Mouse (Mus musculus): ENCODE measurements at regions not wholly inside any gene's neighbourhood (a gene's known extent, or its start where the extent isn't known, plus 50 kb on each side); places are given as distances from the start of the nearest gene placed in this dataset.

- DNase-seq (ENCODE audit: low spot score), result no peak
Measured at GRCm38 (mm10) chr10:71959584-71959983, 612.0 kb downstream of the Ipmk start.

DNA sequence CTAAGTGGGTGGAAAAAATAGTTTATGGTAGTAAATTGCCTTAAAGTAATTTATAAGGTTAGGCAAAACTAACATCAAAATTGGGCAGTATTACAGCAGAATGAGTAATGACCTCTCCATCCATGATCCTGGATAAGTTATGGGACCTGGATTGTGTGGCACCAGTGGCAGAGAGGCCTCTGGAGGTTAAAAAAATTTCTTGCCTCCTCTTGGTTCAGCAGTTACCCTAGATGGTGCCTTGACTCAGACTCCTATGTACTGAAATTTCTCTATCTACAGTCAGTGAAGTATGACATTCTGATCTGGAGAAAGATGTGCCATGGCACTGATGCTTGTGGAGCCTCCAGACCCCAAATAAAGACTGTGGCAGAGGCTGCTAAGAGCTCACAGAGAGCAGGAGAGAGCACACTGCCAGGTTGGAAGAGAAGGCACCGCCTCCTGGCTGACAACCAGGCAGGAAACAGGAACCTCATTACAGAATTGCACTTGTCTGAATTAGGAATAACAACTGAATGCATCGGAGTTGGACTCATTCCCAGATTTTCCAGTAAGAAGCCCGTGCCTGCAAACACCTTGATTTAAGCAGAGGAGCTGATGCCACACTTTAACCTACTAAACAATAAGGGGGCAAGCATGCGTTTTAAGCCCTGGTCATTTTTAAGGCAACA lies 613.0 kb downstream of the Ipmk start:
- DNase-seq (ENCODE audit: low spot score), result no peak

- peak; percentile 12 for DNase-seq (ENCODE audit: low spot score)
Measured at GRCm38 (mm10) chr10:71978035-71978434, 630.5 kb downstream of the Ipmk start.

- DNase-seq (ENCODE audit: low spot score), result no peak
Measured at GRCm38 (mm10) chr10:72002875-72003720, 651.5 kb upstream of the Zwint start.
